Mouse (Mus musculus) adrenal gland, postnatal 4 days (tissue): ENCODE results near the gene Dner. TPM values are rescaled to one million over a fixed set of nuclear protein-coding genes. Genes with fewer than 3 reads are reported as not detected.

ENCODE experiments used
- DNase-seq, 2 experiments: peaks; one replicate each; pipeline ENCODE4 v3.0.0; 2021 to 2022; ENCODE audit warnings: low spot score in 2 of 2, mixed read lengths in 2 of 2
- total RNA-seq, 2 experiments: library from RNA; stranded (reverse); gene quantifications; 2 replicates each; pipeline ENCODE4 v1.2.3; 2021

Gene Dner
- total RNA-seq, 2 experiments from 2014 or later = 6.5 to 6.8 TPM

DNA sequence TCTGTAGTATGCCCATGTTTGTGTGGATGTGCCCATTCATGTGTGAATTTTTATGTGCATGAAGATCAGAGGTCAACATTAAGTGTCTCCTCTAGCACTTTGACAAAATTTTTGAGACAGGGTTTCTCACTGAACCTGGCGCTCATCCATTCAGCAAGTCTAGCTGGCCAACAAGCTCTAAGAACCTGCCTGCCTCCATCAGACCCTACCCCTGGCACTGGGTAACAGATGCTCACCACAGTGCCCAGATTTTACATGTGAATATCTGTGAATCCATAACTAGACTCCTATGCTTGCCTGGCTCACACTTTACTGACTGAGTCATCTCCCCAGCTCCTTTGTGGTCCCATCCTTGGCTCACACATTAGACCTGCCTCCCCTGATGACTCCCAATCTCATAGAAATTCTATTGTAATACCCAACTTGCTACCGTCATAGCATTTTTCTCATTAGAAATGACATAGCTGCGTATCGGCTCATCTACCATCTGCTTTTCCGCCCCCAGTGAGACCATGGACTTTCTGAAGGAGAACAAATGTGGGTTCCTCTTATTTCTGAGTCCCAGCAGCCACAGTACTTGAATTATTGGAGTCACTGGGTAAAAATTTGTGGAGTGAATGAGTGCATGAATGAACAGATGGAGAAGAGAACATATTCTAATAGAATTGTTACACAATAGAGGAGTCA lies 231.9 kb downstream of the Dner start:
- DNase-seq = no peak

DNA sequence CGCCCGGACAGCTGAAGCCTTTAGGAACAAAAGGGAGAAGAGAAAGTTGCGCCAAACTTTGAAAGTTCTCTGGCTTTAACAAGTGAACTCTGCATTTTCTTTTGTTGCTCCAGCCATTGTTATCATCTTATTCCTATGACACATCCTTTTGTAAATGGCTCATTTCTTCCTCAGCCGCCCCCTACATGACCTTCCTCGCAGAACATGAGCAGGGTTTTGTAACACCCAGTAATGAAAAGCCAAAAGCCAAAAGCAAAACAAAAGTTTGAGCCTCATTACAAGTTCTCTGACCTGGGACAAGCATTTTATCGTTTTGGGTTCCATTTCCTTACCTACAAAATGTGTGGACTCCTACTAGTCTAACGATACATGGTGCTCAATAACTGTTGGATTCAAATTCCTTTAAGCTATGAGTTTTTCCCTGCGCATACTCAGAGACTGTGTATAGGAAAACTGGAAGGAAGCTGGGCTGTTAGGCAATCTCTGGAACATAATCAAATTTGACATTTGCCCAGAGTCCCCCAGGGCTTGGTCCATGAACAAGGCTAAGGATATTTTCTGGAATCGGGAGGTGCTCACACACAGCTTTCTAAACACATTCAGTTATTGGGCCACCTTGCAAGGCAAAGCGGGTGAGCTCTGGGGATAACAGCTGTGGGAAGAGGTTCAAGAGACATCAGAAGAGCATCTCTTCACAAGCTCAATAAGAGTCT lies 246.3 kb downstream of the Dner start:
- no peak for DNase-seq

DNA sequence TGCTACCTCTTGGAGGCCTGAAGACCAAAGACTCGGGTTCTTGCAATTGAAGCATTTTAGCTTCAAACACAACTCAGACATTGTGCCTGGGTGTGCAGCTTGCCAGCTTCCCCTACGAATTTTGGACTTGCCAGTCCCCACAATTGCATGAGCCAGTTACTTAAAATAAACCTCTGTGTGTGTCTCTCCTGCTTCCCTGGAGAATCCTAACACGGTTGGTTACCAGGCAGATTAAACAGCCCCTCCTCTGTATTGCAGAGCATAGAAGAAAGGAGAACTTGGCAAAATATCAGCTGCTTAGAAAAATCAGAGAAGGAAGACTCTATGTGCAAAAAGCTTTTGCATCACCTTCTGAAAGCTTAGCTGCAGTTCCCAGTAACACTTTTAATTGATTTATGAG lies 252.4 kb downstream of the Dner start:
- DNase-seq = no peak

DNA sequence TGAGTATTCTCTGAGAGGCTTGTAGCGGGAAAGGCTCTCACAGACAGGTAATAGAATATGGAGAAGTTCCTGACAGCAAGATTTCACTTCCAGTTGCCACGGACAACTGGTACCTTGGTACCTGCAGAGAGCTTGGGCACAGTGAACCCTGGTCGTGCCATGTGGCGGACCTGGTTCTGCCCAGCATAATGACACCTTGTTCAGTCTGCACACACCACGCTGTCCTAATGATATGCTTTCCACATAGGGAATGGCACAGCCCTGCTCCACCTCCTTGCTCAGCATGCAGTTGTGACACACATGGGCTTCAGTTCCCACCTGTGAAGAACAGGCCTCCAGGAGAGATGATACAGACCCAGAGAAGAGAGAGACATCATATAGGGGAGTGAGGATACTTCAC lies 253.0 kb downstream of the Dner start:
- no peak for DNase-seq

DNA sequence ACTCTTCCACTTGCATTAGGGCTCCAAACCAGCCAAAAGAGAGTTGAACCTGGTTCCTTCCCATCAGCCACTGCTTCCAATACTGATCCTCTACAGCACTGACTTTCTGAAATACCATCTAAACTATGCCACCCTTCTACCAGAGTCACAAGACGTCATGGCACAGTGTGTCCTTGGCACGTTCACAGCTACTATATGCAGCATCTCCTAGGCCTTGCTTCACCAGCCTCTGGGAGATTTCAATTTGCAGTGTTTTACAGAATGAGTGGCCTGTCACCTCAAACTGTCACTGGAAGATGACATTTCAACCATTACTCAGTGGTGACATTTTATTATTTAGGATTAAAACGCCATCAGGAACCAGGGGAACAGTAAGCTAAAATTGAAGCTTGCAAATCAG lies 254.6 kb downstream of the Dner start:
- no peak for DNase-seq

DNA sequence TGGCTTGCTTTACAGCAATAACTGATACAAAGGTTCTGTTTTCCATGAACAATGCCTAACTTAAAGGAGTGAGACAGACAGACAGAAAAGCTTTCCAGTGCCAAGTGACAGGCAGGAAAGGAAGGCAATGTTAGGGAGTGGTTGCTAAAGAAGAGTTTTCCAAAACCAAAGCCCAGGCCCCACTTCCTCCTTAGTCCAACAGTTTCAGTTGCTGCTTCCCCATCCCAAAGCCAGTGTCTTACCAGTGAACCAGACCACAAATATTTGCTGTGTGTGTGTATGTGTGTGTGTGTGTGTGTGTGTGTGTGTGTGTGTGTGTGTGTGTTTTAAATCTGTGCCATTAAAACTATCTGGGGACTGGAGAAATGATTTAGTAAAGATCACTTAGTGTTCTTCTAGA lies 258.5 kb downstream of the Dner start:
- DNase-seq = no peak

DNA sequence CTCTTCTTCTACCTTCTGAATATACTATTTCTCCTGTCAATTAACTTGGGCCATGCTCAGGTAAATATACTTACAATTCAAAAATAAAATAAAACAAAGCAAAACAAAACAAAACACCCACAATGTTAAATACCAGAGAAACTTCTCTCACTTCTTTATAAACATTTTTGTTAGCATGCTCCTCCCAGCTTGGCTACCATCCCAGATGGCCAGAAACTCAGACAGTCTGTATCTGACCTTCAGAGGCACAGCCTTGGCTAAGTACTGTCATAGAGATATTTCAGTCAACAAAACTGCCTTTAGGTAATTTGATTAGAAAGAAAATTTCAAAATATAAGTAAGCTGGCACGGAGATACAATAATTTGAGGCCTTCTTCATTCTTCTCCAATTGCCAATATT lies 259.7 kb downstream of the Dner start:
- DNase-seq = no peak

DNA sequence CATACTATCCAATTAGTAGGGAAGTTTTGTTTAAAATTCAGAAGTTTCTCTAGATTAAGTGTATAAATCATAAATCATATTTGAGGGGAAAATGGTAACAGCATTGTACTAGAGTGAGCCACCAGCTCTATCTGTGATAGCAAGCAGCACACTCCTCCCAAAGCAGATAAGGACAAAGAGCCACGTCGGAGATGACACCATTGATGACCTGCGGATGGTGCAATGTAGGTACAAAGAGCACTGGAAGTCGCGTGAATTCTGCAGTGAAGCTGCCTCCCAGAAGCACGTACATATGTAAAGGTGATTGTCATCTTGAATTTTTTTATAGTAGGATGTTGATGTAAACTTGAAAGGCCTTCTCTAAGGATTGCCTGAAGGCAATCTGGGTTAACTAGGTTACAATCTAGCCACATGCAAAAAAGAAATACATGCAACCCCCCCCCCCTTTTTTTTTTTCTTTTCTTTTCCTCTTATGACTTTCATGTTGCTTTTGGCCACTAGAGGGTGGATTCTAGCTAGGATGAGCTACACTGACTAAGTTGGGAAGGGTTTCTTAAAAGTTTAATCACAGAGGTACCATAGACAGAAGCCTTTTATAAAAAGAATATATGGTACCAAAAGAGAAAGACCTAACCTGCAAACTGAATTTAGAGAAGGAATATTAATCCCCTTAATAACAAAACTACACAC lies 262.6 kb downstream of the Dner start:
- DNase-seq = no peak

DNA sequence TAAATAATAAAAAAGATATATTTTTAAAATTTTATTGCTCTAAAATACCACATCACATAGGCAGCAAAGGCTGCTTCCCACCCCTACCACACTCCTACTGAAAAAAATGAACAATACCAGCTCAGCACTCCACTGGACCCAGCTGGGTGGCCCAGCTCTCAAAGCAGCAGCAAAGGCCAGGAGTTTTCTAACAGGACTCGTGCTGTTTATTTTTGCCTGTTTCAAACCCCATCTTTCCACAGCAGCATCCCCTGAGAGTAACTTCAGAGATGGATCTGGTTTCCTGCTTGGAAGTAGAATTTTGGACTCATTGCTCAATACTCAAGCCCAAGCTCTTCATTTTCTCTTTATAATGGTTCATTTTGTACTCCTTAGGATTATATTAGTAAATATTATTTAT lies 263.7 kb downstream of the Dner start:
- no peak for DNase-seq

DNA sequence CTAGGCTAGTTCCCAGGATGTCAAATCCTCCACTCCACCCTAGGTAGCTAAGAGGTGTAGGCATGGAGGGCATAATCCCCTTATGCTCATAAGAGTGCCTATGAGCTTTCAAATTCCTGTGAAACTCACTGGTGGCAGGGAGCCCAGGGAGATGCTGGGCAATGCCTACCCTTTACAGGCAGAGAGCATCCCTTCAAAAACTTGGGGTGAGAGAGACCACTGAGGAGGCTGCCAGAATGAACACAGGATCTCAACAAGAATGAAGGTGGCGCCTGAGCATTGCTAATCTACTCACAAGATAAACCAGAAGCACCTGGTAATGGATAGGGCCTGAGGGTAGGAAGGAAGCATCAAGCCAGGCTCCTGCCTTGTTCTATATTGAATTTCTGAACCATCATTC lies 267.7 kb downstream of the Dner start:
- no peak for DNase-seq

DNA sequence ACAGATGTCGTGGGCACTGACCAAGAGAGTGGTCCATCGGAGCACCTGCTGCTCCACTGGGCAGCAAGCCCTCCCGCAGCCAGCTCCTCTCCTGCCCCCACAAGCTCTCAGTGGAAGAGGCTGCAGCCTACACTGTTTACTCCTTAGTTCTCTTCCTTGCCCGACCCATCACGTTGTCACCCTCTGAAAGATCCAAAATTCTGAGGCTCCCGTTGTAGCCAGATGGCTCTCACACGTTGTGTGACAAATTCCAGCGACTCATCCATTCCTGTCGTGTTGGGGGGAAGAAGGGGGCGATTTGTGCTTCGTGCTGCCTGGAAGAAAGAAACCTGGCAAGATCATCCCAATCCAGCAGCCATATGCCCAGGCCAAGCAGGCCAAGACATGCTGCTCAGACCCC lies 268.3 kb downstream of the Dner start:
- no peak for DNase-seq

DNA sequence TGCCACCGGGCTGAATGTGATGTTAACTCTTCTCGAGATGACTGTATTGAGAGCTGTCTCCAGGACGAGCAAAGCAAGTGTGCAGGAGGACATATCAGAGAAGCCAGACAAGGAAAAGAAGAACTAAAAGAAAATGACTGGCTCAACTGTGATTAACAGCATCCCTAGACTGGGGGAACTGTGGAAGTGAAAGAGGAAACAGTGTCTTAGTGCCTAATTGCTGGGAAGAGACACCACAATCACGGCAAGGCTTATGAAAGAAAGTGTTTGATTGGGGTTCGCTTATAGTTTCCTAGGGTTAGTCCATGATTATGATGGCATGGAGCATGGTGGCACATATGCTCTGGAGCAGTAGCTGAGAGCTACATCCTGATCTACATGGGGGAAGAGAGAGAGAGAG lies 269.3 kb downstream of the Dner start:
- no peak for DNase-seq

DNA sequence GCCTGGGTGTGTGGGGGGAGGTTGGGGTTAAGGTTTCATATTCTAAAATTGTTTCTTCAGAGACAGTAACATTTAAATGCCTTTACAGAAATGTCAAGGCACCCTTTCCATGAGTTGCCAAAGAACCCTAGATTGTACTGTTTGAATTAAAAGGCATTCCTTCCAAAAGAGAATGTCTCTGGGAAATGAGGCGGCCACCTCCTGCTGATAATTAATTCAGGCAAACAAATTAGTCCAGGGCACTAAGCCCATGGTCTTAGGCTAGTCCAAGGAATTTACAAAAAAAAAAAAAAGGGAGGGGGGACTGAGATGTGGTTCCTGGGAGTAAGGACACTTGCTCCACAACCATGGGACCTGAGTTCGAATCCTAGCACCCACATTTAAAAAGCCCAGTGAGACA lies 273.1 kb downstream of the Dner start:
- DNase-seq = no peak

DNA sequence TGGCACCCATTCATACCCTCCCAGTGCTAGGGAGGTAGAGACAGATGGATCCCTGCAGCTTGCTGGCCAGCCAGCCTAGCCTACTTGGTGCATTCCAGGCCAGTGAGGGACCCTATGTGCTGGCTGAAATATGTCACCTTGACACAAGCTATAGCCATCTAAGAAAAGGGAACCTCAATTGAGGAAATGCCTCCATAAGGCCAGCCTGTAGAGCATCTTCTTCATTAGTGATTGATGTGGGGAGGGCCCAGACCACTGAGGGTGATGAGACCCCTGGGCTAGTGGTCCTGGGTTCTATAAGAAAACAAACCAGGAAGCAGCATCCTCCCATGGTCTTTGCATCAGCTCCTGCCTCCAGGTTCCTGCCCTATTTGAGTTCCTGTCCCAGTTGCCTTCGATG lies 274.2 kb downstream of the Dner start:
- DNase-seq = no peak

DNA sequence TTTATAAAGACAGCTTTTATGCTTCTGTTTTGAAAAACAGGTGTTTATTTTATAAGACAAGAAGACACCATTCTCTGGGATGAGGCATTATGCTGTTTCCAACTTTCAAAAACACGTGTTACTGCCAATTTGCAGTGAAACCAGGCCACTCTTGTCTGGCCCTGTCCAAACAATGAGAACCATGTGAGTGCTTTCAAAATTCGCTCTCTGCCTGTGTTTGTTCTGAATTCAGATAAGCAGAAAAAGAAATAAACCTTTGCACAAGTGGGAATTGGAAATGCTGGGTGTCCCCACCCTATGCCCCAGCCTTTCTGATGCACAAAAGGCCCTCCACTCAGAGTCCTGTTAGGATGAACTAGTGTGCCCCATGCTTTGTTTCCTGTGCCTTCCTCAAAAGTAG lies 276.6 kb downstream of the Dner start:
- DNase-seq = no peak

DNA sequence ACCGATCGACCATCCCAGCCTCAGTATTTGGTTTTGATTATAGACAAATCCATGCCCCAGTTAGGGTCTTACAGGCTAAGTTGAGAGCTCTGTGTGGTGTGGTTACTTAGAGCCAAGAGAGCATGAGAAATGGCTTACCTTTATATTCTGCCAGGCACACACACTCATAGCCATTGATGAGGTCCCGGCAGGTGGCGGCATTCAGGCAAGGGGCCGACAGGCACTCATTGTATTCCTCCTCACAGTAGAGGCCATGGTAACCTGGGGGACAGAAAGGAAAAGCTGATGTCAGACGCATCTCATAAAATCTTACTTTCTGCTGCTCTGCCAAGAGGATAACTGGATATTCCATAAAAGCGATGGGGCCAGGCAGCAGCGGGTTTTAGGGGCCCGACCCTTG lies 277.5 kb downstream of the Dner start:
- no peak for DNase-seq

DNA sequence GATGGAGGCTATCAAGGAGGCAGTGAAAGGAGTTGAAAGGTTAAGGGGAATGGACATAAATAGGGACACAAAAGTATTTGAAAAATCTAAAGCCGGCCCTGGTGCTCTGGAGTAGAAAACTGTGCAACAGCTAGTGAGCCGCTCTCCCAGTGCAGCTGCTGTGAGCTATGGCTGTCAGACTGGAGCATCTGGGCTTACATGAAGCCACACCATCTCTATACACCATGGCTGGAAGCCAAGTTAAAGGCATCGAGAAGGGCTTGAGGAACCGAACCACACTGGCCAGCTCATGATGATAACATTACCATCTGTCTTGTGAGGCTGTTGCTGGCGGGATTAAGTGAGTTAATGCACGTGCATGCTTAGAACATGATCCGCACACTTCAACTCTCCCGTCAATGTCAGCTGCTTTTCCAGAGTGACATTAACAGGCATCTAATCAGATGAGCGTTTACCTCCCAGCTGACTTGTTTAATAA lies 278.2 kb downstream of the Dner start:
- no peak for DNase-seq

DNA sequence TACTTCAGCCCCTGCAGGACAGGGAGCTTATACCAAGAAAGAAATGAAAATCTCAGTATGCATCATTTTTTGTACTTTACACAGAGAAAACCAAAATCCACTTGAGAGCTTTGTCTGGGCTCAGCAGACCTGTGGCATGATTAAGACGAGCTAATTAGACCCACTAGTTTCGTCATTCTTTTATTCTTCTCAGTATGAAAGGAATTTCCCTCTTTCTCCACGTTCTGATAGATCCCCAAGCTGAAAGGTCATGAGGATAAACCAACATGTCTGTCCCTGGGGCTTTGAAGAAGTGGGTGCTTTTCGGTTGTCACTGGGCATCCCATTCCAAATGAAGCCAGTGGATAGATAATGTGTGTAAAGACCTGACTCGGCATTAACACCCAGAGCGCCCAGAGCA lies 278.7 kb downstream of the Dner start:
- DNase-seq = no peak

DNA sequence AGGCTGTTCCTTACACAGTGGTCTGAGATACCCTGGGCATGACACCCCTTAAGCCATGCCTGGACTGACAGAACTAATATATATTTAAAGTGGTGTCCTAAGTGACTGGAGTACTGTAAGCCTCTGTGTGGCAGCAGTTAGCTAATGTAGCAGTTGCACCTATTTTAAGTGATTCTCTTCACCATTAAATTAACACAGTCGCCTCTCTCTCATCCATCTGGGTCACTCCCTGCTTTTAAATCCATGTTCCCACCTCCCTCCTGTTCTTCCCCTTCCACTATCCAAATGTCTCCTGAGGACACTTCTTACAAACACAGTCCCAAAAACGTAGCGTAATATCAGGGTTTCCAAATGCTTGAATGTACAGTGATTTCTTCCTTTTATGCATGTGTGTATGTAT lies 281.6 kb downstream of the Dner start:
- DNase-seq = no peak

DNA sequence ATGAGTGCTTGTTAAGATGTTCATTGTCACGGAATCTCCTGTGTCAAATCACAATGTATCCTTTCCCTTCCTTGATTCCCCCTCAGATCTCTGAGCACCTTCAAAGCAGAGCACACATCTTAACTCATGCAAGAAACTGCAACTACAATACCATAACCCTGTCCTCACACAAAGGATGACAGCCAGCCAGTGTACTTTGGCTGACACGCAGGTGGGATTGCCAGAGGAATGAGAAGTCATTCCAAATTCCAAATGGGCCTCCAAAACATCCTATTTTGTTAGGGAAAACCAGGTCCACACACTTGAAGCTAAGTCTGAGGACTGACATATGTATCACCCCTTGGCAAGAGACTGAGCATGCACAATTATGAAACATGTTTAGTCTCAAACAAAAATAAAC lies 286.5 kb downstream of the Dner start:
- no peak for DNase-seq

DNA sequence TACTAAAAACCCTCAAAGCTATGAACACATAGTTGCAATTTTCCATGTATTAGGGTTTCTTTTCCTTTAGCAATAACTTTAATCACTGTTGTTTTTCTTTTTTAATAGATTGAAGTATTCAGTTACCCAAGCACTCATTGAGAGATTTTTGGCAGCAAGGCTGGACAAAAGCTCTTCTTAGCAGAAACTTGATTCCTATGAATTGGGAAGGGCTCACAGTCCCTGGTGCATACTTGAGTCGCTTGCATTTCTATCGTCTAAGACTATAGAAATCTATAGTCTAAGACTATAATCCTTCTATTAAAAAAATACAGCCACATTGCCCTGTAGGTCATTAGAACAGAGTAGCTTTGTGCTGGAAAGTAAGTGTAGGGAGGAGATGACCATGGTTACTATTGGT lies 287.1 kb downstream of the Dner start:
- DNase-seq = no peak

DNA sequence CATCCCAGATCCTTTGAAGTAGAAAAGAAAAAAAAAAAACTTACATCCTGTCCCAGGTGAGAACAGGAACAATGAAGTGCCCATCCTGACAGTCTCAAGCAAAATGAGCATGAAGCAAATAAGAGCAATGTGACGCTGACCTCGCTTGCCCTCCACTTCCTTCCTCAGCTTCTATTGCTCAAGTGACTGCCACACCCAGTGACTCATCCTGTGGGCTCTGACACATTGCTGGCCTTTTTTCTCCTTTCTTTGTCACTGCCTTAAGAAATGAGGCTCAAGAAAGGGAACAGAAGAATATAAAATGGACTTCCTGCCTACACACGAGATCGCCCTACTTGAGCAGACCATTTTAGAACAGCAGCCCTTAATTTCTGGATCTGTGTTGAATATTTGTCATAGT lies 289.1 kb downstream of the Dner start:
- DNase-seq = no peak
